ENCODE assay signal across 8 mouse cellular contexts in genomic region chr6:21534820-21535219, GRCm38 (mm10).
DNase-seq lines count a peak whose midpoint lies in the region; ATAC-seq lines count a peak whose summit lies in the region.

No protein-coding gene starts in this region.

- no peaks in the 10 kb centered on the region for H3K4me1 ChIP-seq in neural tube, embryonic 15.5 days
- no peaks in the 10 kb centered on the region for H3K4me1 ChIP-seq in embryonic facial prominence, embryonic 11.5 days (ENCODE audit: control insufficient read depth, insufficient read depth, low read length)

- no peak overlapping the region for H3K9ac ChIP-seq in neural tube, embryonic 15.5 days (replicated peaks)
- H3K9ac ChIP-seq in embryonic facial prominence, embryonic 11.5 days (replicated peaks; ENCODE audit: low read length): no peak overlapping the region

- 25% methylated on average over 1 of the region's 1 CpGs for WGBS in neural tube, embryonic 15.5 days
- 17% methylated on average over 1 of the region's 1 CpGs for WGBS in embryonic facial prominence, embryonic 11.5 days

- no peak overlapping the region for H3K4me3 ChIP-seq in neural tube, embryonic 15.5 days (replicated peaks)
- no peak overlapping the region for H3K4me3 ChIP-seq in embryonic facial prominence, embryonic 11.5 days (ENCODE audit: low read depth, low read length)

- no peak overlapping the region for H3K4me2 ChIP-seq in neural tube, embryonic 15.5 days
- no peak overlapping the region for H3K4me2 ChIP-seq in embryonic facial prominence, embryonic 11.5 days (ENCODE audit: low read depth, low read length)

- no peak overlapping the region for H3K27ac ChIP-seq in neural tube, embryonic 15.5 days (replicated peaks)
- H3K27ac ChIP-seq in embryonic facial prominence, embryonic 11.5 days (replicated peaks; ENCODE audit: low read depth, low read length): no peak overlapping the region

- no peaks in the 10 kb centered on the region for H3K36me3 ChIP-seq in neural tube, embryonic 15.5 days
- H3K36me3 ChIP-seq in embryonic facial prominence, embryonic 11.5 days (replicated peaks; ENCODE audit: control insufficient read depth, insufficient read depth, low read depth, low read length): no peaks in the 10 kb centered on the region

- peak; percentile 42 for ATAC-seq in frontal cortex, adult (ENCODE audit: low TSS enrichment)
- no peak for ATAC-seq in neural tube, embryonic 15.5 days (ENCODE audit: low FRiP score)
- no peak for ATAC-seq in embryonic facial prominence, embryonic 11.5 days (replicated peaks; ENCODE audit: insufficient number of reproducible peaks, low FRiP score, low TSS enrichment, low read depth)

- no peak for DNase-seq in frontal cortex, postnatal 25 days (ENCODE audit: low spot score in 2 of 2)
- DNase-seq in neural tube, embryonic 10.5 days (ENCODE audit: extremely low spot score, low spot score): peak; percentile 14
- DNase-seq in embryonic facial prominence, embryonic 11.5 days (ENCODE audit: low spot score): peak; percentile 60
- DNase-seq in retina, embryonic 14.5 days (ENCODE audit: low spot score): peak; percentile 61
- no peak for DNase-seq in spleen, postnatal 10 days (ENCODE audit: low spot score in 2 of 2)
- no peak for DNase-seq in left cerebral cortex, adult 11 months (ENCODE audit: low spot score)

- H3K27me3 ChIP-seq in neural tube, embryonic 15.5 days (replicated peaks): no peaks in the 10 kb centered on the region
- H3K27me3 ChIP-seq in embryonic facial prominence, embryonic 11.5 days (ENCODE audit: control insufficient read depth, insufficient read depth, low read length): no peaks in the 10 kb centered on the region

- no peaks in the 10 kb centered on the region for H3K9me3 ChIP-seq in neural tube, embryonic 15.5 days (replicated peaks)
- no peaks in the 10 kb centered on the region for H3K9me3 ChIP-seq in embryonic facial prominence, embryonic 11.5 days (replicated peaks; ENCODE audit: control insufficient read depth, low read length)

Comparison
In these comparisons a context has a peak if more than half of its experiments do, and no peak if none do; other contexts are left out.
1. DNase-seq: peak in neural tube, embryonic 10.5 days (single experiment), embryonic facial prominence, embryonic 11.5 days (single experiment) and retina, embryonic 14.5 days (single experiment); none in frontal cortex, postnatal 25 days (0 of 2), spleen, postnatal 10 days (0 of 2) and left cerebral cortex, adult 11 months (single experiment).